Mouse (Mus musculus) CD4-positive, CD25-positive, alpha-beta regulatory T cell, adult 4 months (primary cell): ENCODE results near the gene Cacng4. TPM values are rescaled to one million over a fixed set of nuclear protein-coding genes. Genes with fewer than 3 reads are reported as not detected.

Experiments
- ATAC-seq: one replicate; pipeline ENCODE4 v1.8.0; 2017
- polyA plus RNA-seq, 2 experiments: library from polyadenylated mRNA; unstranded; fragments of 100-300 nt; shearing (Covaris generic); gene quantifications; one replicate each; pipeline ENCODE4 v1.2.1; 2017

The Cacng4 gene
- polyA plus RNA-seq: not detected

DNA sequence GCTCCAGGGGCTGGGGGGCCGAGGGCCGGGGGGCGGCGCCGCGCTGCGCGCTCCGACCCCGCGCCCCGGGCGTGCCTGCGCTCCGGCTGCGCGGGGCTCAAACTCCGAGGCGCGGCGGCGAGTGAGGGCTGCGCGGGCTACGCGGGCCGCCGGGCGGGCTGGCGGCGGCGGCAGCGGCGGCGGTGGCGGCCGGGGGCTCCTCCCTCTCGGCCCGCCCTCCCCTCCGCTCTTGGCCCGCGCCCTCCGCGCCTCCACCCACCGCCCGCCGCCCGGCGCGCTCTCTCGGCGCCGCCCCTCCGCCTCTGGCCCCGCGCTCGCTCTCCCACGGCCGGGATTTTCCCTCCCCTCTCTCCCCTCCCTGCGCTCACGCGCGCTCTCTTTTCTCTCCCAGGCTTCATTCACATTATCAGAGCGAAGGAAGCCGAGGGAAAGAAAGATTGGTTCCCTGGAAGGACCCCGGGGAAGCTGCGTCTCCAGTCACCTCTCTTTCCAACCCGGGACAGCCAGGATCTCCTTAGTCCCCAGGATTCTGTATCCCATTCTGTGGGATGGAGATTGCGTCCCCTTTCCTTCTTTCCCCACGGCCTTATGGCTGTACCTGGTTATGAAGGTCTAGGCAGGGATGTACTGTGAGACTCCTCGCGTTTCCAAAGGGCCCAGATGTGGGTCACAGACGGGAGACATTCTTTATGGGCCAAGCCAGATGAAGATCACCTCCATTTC lies at the start of gene Cacng4:
Gene Cacng4, minus strand, starts transcription at position 11 of the 723 bp plus-strand sequence.
- no peak for ATAC-seq

DNA sequence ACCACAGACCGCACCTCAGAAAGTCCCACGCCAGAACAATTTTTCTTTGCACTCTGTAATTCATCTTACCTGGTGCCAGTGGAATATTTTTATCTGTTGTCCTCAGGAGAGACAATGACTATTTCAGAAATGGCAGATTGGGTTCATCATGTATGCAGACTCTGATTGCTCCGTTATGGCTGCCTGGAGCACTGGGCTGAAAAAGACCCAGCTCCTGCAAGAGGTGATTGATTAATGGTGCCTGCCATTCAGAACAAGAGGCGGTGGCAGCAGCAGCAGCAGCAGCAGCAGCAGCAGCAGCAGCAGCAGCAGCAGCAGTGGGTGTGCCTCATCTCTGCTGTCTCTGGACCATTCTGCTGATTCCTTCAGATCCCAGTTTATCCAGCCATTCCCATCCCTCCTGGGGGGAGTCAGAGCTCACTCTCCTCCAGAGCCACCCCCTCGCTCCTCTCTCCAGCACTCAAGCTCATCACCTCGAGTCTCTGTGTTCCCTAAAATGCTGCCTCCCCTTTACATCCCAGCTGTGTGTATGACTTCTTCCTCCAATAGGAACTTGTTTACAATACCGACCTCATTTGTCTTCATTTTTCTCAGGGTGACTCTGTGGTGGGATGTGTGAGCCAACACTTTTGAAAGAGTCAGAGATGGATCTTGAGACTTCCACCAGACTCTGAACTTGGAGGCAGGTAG lies 39.1 kb upstream of the Cacng4 start:
- no peak for ATAC-seq

DNA sequence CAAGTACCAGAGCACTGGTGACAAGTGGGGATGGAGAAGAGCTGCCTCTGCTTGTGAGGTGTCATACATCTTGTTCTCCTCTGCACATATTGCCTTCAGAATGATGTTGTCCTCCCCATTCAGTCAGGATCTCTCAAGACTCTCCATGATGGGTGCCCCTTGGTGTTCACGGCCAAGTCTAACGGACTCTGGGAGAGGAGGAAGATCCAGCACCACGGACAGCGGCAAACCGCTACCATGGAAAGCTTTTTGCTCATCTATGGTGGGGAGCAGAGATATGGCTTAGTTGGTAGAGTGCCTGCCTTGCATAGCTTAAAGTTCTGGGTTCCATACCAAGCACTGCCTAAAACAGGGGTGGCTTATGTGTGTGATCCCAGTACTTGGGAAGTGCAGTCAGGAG lies 22.8 kb upstream of the Cacng4 start:
- ATAC-seq: no peak

DNA sequence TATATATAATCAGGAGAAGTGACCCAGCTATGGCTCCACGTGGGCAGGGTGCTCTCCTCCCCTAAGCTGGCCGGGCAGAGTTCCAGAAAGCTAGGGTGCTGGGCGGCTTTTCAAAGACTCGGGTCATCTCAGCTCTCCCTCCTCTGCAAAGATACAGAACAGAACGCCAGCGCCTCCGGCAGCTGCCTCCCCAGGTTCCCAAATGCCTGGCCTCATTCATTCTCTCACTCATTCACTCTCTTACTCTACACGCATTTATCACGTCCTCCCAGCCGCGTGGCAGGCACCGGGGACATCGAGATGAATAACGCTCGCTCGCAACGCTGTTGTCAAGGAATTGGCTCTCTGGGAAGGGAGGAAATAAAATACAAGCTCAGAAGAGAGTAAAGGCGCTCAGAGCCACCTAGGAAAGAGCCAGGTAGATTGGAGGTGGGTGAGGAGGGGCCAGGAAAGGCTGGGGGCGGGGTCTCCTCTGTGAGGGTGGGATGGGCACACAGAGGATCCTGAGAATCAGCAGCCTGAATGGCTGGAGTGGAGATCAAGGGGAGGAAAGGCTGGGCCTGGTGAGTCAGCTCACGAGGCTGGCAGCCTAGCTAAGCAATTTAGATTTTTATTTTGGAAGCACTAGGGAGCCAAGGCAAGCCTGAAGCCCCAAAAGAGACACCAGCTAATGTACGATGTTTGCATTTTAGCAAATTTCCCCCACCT lies 18.7 kb upstream of the Cacng4 start:
- ATAC-seq: no peak

DNA sequence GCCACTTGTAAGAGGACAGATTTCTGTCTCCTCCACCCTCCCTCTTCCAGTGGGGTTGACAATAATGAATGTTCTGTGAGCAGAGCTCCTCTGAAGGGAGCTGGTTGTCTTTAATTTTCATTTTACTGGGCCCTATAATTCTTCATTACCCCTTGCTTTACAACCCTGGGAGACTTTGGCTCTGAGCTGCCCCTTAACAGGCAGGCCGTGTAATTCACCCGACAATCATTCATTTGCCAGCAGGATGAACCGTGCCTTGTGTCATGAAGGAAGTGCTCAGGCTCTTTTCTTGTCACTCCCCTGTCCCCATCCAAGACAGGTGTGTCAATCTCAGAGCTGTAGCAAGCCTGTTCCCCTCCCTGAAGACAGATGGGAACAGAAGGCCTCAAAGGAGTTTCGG lies 18.1 kb upstream of the Cacng4 start:
- ATAC-seq: no peak

DNA sequence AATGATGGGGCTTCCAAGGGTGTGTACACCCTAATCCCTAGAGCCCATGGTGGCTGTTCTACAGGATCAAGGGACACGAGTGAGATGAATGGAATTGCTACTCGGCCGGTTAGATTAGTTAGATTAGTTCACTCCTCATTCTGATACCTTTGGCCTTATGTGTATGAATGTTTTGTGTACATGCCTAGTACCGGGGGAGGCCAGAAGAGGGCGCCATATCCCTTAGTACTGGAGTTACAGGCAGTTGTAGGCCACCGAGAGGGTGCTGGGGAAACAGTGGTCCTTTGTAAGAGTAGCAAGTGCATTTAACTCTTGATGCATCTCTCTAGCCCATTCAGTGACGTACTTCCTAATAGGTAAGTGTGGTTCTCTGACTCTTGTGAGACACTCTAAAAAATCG lies 14.2 kb upstream of the Cacng4 start:
- ATAC-seq: no peak

DNA sequence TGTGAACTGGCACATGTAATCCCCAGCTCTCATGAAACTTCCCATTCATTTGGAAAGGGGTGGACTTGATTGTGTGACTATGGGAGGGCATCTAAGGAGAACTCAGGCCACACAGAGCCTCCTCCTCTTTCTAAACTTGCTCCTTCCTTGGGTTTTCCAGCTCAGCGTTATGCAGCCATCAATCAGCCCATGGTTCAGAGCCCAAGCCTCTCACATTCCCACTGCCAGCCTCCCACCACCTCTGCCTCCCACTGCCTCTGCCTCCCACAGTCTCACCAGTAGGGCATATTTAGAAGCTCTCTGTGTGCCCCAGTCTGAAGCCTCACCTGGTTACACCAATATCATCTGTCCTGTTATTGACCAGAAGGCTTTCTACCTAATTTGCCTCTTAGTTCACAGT lies 11.7 kb upstream of the Cacng4 start:
- no peak for ATAC-seq

DNA sequence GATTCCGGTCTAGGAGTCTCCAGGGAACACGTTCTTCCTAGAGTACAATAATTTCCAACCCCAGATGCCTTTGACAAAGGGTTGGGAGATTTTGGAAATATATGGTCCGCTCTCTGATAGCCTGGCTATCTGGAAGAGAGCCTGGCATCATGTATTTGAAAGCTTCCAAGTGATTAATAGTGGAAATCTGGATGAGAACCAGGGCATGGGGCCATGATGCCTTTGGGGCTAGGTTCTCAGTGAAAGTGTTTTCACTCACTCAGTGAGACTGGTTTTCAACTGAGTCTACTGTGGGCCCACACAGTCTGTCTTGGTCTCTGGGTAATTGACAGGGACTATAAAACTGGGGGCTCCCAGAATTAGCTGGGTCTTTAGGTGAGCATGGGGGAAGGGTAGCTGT lies 7.6 kb upstream of the Cacng4 start:
- ATAC-seq: no peak

DNA sequence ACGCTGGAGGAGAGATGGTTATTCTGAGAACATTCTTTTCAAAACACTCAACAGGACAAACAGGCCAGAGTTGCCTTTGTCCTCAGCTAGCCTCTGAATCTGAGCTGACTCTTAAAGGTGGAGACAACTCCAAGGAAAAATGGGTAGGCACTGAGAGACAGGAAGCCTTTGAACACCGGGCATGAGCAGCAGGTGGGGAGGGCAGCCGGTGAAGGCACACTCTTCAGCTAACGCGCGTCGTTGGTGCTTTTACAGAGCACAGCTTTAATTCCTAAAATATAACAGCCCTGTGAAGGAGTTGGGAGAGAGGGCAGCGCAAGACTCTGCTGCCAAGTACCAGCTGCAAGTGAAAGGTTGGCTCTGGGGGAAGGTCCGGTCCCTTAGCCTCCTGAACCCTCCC lies 5.0 kb upstream of the Cacng4 start:
- no peak for ATAC-seq

DNA sequence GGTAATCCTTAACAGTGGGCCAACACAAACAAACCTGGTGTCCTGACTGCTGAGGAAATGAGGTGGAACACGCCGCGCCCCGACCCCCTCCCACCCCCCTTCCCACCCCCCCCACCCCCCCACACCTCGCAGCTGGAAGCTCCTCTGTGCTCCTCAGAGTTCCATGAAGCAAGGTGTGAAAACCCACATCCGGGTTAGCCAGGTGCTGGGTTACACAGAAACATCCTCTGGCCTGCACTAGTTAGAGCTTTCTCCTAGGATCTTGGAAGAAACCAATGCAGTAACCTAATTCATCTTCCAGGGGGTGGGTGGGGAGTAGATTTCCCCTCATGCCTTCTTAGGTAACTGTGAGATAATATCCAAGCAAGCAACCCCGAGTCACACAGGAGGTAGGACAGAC lies 2.0 kb upstream of the Cacng4 start:
- no peak for ATAC-seq

DNA sequence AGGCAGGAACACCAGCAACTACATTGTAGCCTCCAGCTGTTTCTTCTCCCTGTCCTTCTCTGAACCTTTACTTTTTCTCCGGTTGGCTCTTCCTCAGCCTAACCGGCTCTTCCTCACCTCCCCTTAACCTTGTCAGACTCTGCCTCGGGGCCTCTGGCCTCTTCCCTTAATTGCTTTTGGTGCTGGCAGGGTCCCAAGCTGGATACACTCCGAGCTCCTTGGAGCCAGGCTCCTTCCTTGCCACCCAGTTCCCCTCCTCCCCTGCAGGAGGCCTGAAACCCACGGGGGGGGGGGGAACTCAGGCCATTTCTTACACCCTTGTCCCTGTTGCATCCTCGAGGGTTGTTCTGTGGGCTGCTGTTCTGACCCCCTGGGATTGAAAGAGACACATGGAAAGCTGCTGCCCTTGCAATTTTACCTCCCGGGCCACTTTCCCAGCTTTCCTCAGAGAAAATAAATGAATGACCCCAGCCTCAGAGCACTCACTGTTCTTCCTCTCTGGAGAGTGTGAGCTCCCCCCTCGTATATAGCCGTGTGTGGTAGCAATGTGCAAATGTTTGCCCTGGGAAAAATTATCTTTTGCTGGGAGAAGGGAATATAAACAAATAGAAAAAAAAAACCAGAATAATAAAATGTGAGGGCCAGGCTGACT lies 1.2 kb upstream of the Cacng4 start:
- ATAC-seq: no peak

DNA sequence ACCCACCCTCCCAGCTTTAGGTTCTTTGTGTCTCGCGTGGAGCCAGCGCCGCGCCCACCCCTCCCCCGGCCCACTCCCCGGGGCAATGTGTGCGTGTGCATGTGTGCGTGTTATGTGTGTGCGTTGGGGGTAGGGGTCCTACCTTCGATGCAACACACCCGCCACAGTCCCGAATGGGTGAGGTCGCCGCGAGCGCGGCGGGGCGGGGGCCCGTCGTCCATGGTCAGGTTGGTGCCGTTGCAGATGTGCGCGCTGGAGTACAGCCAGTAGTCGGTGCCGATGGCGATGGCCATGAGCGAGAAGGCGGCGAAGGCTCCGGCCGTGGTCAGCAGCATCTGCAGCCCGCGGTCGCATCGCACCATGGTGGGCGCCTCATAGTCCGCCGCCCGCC lies 259 bp downstream of the Cacng4 start:
- ATAC-seq: no peak

DNA sequence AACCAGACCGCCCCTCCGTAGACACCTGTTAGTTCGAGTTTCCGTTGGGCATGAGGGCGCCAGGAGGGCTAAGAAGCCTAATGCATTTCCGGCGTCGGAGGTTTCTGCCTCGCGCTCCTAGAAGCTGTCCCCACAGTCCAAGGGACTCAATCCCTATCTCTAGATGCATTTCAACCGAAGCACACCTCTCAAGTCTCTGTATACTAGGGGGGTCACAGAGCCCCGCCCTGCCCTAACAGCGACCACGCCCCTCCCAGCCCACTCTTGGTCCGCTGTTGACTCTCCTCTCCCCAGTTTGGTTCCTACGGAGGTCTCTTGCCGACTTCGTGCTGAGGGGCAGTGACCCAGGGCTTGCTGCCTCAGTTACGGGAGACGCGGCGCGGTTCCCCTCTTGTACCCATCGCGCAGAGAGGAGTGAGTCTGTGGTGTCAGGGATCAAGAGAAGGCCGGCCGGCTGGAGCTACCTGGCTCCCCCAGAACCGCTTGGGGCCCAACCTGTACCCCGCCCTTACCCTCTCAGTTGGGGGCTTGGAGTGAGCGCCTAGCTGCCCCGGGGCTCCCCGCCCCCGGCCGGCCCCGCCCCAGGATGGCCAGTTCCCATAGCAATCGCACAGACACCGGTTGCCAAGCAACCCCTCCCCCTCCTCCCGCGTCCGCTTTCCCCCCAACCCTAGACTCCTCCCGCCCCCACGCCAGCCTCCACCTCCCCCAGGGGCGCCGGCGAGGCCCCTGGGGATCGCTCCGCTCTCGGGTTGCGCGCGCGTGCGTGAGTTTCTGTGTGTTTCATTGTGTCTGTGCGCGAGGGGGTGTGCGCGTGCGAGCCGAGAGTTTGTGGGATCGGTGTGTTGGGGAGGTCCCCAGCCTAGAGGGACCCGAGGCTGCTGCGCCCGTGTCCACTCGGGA lies 906 bp downstream of the Cacng4 start:
- no peak for ATAC-seq

DNA sequence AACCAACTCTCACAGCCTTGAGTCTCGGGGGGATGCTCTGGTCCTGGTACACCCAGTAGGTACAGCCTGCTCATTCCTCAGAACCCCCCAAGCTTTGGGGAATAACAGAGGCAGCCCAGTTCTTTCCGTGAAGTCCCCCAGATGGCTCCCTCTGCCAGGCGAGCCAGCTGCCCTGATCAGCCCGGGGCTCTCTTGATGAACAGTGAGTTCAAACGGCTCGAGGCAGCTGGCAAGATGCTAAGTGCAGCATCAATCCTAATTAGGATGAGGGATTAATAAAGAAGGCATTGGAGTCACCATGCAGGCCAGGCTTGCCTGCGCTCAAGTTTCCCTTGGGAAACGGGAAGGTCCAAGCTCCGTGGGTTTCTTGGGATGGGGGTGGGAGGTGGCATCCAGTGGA lies 2.2 kb downstream of the Cacng4 start:
- no peak for ATAC-seq

DNA sequence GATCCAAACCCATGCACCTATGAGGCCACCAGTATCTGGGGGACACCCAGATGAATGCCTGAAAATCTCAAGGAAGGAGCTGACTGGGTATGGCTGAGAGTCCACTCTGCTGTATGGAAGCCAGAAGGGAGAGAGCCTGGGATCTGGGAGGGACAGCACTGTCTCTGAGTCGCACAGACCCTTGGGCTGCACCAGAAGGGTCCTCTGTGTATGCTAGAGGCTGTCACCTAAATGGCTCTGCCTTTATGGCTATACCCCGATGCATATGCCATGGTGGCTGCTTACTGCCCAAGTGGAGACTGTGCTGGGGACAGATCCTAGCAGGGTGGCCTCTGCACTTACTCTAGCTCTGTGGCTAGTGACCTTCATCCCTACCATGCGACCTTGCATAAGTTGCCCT lies 8.6 kb downstream of the Cacng4 start:
- no peak for ATAC-seq

DNA sequence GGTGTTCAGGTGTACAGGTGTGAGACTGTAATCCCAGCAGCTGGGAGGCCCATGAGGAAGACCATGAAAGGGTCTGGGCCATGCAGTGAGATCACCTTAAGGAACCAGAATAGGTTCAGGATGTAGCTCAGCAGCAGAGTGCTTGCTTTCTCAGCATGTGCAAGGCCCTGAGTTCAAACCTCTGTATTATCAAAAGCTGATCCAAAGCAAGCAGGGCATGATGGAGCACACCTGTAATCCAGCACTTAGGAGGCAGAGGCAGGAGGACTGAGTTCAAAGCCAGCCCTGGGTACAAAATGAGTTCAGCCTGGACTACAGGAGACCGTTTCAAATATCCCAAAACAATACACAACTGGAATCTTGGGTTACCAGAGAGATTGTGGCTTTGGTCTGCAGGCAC lies 9.1 kb downstream of the Cacng4 start:
- no peak for ATAC-seq

DNA sequence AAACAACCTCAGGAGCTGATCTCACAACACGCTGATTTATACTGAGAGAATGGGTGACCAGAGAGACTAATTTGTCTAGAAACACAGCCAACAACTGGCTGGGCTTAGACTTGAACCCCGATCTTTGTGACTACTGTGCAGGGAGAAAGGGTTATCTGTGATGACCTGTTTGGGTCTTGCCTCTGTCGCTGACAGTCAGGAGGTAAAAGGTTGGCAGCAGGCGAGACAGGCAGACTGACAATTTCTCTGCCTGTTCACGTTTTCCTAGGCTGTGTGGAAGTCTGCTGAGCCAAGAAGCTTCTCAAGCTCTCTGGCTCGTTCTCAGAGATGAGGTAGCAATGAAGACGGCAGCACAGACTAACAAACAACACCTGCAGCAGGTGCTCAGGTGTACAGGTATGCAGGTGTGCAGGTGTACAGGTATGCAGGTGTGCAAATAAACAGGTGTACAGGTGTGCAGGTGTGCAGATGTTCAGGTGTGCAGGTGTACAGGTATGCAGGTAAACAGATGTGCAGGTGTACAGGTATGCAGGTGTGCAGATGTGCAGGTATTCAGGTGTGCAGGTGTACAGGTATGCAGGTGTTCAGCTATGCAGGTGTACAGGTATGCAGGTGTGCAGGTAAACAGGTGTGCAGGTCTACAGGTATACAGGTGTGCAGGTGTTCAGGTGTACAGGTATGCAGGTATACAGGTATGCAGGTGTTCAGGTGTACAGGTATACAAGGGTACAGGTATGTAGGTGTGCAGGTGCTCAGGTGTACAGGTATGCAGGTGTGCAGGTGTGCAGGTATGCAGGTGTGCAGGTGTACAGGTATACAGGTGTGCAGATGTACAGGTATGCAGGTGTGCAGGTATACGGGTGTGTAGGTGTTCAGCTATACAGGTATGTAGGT lies 10.2 kb downstream of the Cacng4 start:
- ATAC-seq: no peak

DNA sequence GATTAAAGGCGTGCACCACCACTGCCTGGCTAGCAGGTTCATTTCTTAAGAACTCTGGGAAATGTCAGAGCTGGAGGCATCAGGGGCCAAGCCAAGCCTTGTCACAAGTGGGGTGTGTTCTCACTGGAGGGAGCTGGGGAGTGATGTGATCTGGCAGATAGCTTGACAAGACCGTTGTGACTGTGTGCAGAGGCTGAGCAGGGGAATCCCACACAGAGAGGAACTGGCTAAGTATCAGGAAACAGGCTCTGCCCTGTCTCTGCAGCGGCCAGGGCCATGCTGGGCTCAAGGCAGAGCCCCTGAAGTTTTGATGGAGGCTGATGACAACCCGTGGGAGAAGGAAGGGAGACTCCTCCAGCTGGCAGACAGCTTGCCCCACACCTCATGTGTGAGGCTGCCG lies 11.8 kb downstream of the Cacng4 start:
- ATAC-seq: no peak

DNA sequence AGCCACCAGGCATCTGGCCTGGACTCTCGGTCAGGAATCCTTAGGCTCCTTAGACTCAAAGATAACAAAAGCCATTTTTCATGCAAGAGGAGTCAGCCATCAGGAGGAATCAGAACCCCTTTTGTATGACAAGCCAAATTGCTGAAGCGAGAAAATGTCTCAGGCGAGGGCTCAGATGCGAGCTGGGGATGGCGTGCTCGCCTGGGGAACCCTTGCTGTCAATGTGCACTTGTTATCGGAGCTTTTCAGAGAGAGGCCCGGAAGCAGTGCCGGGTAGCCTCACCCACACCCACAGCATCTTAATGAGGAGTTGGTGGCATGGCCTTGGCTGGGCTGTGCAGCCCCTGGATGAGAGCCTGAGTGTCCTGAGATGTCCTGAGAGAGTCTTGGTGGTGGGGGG lies 15.5 kb downstream of the Cacng4 start:
- ATAC-seq: no peak

DNA sequence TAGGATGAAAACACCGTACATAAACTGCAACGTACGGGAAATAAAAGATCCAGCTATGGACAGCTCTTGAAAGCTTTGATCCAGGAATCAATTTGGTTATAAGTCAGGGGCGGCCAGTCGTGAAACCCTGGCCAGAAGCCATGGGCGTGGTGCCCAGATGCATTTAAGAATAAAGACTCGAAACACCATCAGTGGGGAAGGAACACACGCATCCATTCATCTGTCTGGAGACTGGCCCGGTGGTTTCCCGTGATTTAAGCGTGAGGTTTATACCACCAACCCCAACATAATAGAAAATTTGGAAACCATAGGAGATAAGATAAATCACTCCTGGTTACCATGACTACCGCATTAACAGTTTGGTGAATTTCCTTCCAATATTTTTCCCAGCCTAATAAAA lies 16.9 kb downstream of the Cacng4 start:
- no peak for ATAC-seq

DNA sequence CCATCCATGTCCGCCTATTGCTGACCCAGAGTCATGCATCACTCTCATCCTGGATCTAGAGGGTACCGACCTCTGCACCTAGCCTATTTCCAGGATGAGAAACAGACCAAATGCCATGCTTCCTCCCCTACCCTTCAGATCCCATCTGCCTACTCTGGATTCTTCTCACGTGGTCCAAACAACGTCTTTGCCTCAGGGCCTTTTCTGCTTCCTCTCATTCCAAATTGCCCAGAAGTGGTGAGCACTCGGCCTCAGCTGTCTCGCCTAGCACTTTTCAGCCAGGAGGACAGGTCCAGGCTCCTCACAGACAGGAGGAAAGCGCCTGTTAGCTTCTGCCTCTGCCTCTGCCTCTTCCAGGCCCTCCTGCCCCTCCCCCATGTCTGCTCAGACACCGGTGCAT lies 21.0 kb downstream of the Cacng4 start:
- ATAC-seq: no peak
